Mouse (Mus musculus) right cerebral cortex, adult 2 months (tissue): ENCODE data around the gene Cyb561d2.
A peak's percentile ranks its signal among the peaks of the same experiment; 100 is the strongest.
"Not testable (repeated sequence)": the region's sequence is repeated elsewhere in the genome, so short reads cannot be mapped to it uniquely, and the experiment has no call there.

Experiments used
- DNase-seq, 2 experiments: peaks; one replicate each; pipeline ENCODE4 v3.0.0; 2021 to 2022; ENCODE audit warnings: low spot score in 2 of 2

Cyb561d2 gene

GRCm38 (mm10) chr9:107571534-107572326, 29.7 kb upstream of the Cyb561d2 start:
- no peak for DNase-seq

DNA sequence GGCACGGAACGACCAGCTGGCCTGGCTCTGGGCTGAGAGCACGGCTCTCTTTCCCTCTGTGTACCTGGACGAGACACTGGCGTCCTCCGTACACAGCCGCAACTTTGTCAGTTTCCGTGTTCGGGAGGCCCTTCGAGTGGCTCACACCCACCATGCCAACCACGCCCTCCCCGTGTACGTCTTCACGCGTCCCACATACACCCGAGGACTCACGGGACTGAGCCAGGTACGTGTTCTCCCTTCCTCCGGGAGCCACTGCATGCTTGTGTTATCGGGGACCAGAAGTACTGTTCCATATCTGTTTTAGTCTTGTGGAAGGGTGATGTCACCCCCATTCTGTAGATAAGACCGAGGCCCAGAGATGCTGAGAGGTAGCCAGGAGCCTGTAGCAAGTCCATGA, 28.9 kb upstream of the Cyb561d2 start:
- no peak for DNase-seq

- DNase-seq = no peak
Measured at GRCm38 (mm10) chr9:107570016-107570415, 28.0 kb upstream of the Cyb561d2 start.

DNA sequence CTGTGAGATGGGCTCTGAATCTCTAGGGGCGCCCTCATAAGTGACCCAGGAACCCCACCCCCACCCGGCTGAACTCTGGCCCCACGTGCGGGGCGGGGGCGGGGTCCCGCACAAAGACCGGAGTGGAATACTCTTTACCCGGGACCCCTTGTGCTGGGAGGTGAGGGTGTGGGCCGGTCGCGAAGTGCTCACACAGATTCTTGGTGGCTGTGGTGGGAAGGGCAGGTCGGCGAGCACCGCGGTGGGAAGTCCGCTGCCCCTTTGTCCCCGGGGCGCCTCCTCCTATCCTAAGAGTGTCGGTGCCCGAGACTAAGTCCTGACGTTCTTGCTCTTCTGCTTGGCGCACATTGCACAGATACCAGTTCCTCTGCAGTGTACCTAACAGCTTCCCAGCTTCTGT, 27.3 kb upstream of the Cyb561d2 start:
- DNase-seq = no peak

- DNase-seq = peak; percentile 79 to 83
Measured at GRCm38 (mm10) chr9:107568331-107569261, 26.6 kb upstream of the Cyb561d2 start.

GRCm38 (mm10) chr9:107567702-107568319, 25.8 kb upstream of the Cyb561d2 start, which contains the start of gene Hyal2:
Gene Hyal2, plus strand, starts transcription at chr9:107567945.
- DNase-seq = no peak

DNA sequence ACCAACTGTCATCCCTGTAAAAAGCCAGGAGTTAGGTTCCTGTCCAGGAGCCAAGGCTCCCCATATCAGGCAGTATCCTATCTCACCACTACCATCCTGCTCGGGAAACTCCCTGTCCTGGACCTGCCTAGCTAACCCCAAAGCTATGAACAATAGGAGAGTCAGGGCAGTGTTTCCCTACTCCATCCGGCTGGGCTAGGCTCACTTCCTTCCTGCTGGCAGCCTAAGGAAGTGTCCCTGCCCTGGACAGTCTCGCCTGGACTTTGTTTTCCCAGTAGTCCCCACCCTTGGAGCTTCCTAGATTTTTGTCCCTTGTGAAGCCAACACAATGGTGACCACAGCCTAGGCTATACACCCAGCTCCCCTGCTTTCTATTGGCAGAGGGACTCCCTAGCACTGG, 24.9 kb upstream of the Cyb561d2 start:
- no peak for DNase-seq

DNA sequence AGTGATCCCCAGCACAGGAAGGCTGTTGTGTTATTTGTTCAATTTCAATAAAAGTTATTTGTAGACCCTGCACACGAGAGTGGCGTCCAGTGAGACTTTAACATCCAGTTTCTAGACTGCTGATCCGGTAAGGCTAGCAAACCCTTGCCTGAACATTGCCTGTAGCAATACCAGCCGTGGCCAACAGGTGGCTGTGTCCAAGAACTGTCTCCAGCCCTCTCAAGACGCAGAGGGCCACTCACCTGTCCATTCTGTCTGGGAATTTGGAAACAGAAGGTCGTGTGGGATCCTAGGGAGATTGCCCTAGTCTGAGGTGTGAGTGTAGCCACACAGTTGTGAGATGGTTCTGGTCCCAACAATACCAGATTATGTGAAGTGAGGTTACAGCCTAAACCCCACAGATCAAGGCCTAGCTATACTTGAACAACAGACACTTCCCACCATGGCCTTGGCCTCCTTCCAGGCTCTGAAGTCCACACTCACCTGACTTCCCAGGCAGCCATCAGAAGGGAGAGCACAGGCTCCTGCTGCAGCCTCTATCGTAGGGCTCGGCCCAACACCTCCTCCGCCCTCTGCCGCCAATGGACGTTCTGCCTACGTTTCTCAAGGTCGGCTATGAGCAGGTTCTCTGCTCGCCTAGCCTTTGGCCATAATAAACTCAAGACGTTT, 24.2 kb upstream of the Cyb561d2 start:
- DNase-seq = peak; percentile 78 to 81

DNA sequence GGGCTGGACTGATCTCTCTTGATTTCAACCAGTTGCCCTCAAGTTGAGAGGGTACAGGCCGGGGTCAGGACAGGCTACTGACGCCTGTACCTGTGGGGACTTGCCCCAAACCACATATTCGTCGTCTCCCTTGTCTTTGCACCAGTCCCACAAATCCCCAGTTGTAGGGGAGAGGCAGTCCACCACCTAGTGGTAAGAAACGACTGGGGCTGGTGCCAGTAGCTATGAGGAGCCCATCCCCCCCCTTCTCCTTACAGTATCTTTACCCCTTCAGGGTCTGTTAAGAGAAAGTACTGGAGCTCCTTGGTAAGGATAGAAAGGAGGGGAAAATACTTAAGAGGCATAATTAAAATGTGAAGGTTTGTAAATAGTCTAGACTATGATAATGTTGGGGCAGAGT, 23.6 kb upstream of the Cyb561d2 start:
- DNase-seq = not testable (repeated sequence)

DNA sequence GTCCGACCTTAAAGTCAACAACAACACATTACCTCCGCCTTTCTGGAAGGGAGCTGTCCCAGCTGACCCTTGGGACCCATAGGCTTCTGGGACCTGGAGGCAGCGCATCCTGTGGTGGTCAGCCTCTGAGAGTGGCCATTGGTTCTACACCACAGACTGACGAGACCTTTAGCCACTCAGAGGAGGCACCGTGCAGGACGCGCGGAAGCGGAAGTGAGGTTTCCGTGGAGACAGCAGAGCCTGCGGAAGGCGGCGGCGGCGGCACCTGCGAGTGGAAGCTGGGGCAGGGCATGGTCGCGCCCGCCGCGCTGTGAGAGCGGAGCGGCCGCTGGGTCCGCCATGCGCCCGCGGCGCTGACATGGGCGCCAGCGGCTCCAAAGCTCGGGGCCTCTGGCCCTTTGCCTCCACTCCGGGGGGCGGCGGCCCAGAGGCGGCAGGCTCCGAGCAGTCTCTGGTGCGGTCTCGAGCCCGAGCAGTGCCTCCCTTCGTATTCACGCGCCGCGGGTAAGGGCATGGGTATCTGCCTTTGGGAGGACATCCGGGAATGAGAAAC, 21.1 kb upstream of the Cyb561d2 start, which contains the start of gene Tusc2:
Gene Tusc2 (plus strand): TSS at position 227 of the 553 bp plus-strand sequence.
- peak; percentile 97 for DNase-seq

DNA sequence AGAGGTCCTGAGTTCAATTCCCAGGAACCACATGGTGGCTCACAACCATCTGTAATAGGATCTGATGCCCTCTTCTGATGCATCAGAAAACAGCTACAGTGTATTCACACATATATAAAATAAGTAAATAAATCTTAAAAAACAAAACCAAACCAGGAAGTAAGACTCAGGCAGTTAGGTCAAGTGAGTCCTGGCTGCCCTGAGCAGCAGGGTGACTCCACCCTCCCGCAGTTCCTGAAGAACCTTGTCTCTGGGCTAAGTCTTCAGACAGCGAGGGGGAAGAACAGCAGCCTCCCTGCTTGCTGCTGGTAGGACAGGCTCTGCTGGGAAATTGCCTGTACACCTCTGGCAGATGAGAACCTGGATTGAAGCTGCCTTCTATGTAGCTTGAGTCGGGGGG, 14.4 kb upstream of the Cyb561d2 start:
- no peak for DNase-seq

DNA sequence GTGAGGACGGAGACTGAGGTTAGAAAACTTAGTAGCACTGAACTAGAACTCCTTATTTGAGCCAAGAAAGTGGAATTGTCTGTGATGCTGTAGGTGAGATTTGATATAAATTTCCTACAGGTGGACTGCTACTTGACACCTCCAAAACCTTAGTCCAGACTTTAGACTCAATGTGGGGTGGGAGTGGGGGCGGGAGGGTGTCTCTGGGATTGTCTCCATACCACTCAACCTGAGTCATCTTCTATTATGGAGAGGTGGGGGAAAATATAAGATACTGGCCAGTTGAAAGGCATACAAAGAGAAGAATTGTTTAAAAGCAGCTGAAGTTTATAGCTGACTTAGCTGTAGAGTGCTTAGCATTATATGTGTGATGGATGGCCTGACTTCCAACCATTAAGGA, 13.7 kb upstream of the Cyb561d2 start:
- DNase-seq = no peak

DNA sequence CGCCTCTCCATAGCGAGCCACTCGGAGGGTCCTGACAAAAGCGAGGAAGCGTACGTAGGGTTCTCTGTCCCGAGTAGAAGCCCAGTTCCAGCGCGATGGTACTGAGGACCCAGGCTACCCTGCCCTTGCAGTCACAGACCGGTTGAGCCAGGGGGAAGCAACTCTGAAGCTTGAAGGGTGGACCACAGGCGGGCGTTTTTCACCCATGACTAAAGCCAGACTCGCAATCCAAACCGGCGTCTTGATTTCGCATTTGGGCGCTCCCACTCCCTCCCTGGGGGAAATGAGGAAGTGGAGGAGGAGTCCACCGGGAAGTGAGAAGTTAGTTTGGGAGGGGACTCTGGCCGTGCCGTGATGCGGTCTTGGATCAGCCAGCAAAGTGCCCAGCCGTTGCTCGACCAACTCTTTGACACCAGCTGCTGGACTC, 13.1 kb upstream of the Cyb561d2 start:
- no peak for DNase-seq

- DNase-seq = peak; percentile 93 to 95
Measured at GRCm38 (mm10) chr9:107554319-107554825, 12.4 kb upstream of the Cyb561d2 start.

DNA sequence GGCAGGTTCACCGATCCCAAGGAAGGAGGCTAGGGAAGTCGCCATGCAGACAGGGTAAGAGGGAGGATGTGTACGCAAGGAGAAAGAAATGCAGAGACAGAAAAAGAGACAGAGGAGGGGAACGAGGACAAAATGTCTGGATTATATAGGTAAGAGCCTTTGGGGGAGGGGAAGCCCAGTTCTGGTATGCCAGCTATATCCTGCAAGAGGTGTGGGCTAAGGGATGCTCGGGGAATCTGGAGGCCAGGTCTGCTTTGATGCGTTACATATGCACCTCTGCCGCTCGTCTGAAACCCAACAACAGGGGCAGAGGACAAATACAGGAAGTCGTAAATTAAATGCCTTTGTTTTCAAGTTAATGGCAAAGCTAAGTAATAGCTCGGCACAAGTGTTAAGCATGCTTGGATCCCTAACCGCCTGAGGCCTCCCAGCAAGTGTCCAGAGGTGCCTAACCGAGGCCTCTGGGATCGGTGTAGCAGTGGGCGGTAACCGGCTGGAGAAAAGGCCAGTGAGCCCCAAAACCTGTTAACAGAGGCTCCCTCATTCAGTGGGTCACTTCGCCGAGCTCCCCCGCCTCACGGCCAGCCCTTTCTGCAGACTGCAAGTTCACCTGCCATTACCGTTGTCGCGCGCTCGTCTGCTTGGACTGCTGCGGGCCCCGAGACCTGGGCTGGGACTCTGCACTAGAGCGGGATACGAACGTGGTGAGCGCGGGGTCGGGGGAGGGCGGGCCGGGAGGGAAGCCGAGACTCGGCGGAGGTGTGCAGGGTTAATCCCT, 11.7 kb upstream of the Cyb561d2 start:
- DNase-seq = peak; percentile 43 to 48

GRCm38 (mm10) chr9:107552690-107553393, 10.8 kb upstream of the Cyb561d2 start:
- DNase-seq = no peak

- DNase-seq = no peak
Measured at GRCm38 (mm10) chr9:107551890-107552355, 9.9 kb upstream of the Cyb561d2 start.

GRCm38 (mm10) chr9:107551117-107551889, 9.3 kb upstream of the Cyb561d2 start, which contains the start of gene Rassf1:
Gene Rassf1, plus strand, starts transcription at chr9:107551555.
- DNase-seq = no peak
